Mouse (Mus musculus): ENCODE measurements around the gene Lypd8.

GRCm38 (mm10) chr11:58352681-58353548 is 25.9 kb upstream of the Lypd8 start:
- TF ChIP-seq POLR2A (IDR thresholded peaks at IDR 0.05; ENCODE audit: insufficient read depth, low read depth, low read length) (no peak), CTCF (IDR thresholded peaks at IDR 0.05; ENCODE audit: insufficient read depth, low read depth, low read length) (no peak)
